Mouse (Mus musculus): ENCODE data around the gene Cdr1.

Cdr1 gene

DNA sequence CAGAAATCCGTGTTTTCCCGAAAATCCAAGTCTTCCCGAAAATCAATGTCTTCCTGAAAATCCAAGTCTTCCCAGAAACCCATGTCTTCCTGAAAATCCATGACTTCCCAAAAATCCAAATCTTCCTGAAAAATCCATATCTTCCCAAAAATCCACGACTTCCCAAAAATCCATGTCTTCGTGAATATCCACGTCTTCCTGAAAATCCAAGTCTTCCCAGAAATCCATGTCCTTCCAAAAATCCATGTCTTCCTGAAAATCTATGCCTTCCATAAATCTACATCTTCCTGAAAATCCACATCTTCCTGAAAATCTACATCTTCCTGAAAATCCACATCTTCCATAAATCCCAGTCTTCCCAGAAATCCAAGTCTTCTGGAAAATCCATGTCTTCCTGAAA is at the start of gene Cdr1:
TSS of gene Cdr1 (minus strand) at position 101 of the 400 bp plus-strand sequence.
- peaks cover 19% of the 10 kb centered on the region; the same call in 1 of the 2 replicates for H3K9me3 ChIP-seq (ENCODE audit: low read length)
- H3K4me1 ChIP-seq (replicated peaks; ENCODE audit: low read depth, low read length), result no peaks in the 10 kb centered on the region
- TF ChIP-seq POU5F1 (IDR thresholded peaks at IDR 0.05; ENCODE audit: borderline replicate concordance, low read length) (no peak), CTCF (conservative IDR thresholded peaks at IDR 0.05; ENCODE audit: low read length) (no peak), NANOG (IDR thresholded peaks at IDR 0.05; ENCODE audit: borderline replicate concordance, low read length) (no peak)
- H3K27me3 ChIP-seq (ENCODE audit: insufficient read depth, low read length), result no peaks in the 10 kb centered on the region
- no peak within 1 kb of the TSS for H3K4me3 ChIP-seq (replicated peaks; ENCODE audit: low read length)
- H3K36me3 ChIP-seq (ENCODE audit: insufficient read depth, low read length), result no peaks in the 10 kb centered on the region

DNA sequence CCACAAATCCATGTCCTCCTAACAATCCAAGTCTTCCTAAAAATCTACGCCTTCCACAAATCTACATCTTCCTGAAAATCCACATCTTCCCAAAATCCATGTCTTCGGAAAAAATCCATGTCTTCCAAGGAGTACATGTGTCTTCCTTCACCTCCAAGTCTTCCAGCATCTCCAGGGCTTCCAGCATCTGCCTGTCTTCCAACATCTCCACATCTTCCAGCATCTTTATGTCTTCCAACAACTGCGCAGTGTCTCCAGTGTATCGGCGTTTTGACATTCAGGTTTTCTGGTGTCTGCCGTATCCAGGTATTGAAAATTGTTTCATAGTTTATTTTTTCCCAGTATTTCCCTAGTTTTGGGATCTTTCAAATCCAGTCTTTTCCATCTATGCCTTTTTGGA is 511 bp upstream of the Cdr1 start:
- no peak overlapping the region for H3K4me3 ChIP-seq (replicated peaks; ENCODE audit: low read length)
- no peaks in the 10 kb centered on the region for H3K27me3 ChIP-seq (ENCODE audit: insufficient read depth, low read length)
- peaks cover 19% of the 10 kb centered on the region; the same call in 1 of the 2 replicates for H3K9me3 ChIP-seq (ENCODE audit: low read length)
- no peak for TF ChIP-seq NANOG (IDR thresholded peaks at IDR 0.05; ENCODE audit: borderline replicate concordance, low read length)
- no peak for TF ChIP-seq POU5F1 (IDR thresholded peaks at IDR 0.05; ENCODE audit: borderline replicate concordance, low read length)
- TF ChIP-seq CTCF (conservative IDR thresholded peaks at IDR 0.05; ENCODE audit: low read length), result no peak
- H3K4me1 ChIP-seq (replicated peaks; ENCODE audit: low read depth, low read length), result no peaks in the 10 kb centered on the region
- no peaks in the 10 kb centered on the region for H3K36me3 ChIP-seq (ENCODE audit: insufficient read depth, low read length)

DNA sequence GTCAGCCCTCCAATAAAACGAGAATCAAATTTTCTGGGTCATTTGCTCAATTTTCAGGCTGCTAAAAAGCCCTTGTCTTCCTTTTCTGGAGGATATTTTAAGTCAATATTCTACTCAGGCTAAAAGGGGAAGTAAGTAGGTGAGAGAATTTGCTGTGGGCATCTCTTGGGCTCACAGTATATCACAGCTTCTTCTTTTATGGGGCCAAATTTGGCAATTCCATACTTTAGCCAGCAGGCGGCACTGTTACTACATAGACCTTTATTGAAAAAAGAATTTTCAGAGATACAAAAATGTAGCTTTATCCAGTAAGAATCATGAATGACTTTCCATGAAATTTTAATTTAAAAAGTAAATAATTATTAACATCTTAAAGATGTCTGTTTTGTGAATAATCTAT is 18.8 kb downstream of the Cdr1 start:
- Histone ChIP-seq H3K36me3 (ENCODE audit: insufficient read depth, low read length) (no peaks in the 10 kb centered on the region), H3K9me3 (ENCODE audit: low read length) (no peaks in the 10 kb centered on the region), H3K4me3 (replicated peaks; ENCODE audit: low read length) (no peak overlapping the region), H3K27me3 (ENCODE audit: insufficient read depth, low read length) (no peaks in the 10 kb centered on the region), H3K4me1 (replicated peaks; ENCODE audit: low read depth, low read length) (no peaks in the 10 kb centered on the region)
- TF ChIP-seq CTCF (conservative IDR thresholded peaks at IDR 0.05; ENCODE audit: low read length) (peak; percentile 78), POU5F1 (IDR thresholded peaks at IDR 0.05; ENCODE audit: borderline replicate concordance, low read length) (no peak)

DNA sequence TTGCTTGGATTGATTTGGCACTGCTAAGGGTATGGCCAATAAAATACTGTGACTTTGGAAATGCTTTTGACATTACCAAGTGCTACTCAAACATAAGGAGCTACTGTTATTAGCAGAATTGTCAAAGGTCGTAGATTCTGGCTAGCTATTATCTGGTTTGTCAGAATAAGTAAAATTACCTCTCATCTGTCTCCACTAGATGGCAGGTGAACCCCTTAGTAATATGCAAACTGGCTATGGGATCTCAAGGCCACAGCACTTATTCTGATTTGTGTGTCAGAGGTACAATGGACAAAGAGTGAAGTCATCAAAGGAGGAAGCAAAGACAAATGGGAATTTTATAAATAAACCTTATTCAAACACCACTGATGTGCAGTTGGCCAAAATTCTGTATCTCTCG is 24.1 kb downstream of the Cdr1 start:
- Histone ChIP-seq H3K4me1 (replicated peaks; ENCODE audit: low read depth, low read length) (no peaks in the 10 kb centered on the region), H3K4me3 (replicated peaks; ENCODE audit: low read length) (no peak overlapping the region)
- no peak for TF ChIP-seq CTCF (conservative IDR thresholded peaks at IDR 0.05; ENCODE audit: low read length)
- TF ChIP-seq NANOG (IDR thresholded peaks at IDR 0.05; ENCODE audit: borderline replicate concordance, low read length), result no peak
- TF ChIP-seq POU5F1 (IDR thresholded peaks at IDR 0.05; ENCODE audit: borderline replicate concordance, low read length), result no peak

DNA sequence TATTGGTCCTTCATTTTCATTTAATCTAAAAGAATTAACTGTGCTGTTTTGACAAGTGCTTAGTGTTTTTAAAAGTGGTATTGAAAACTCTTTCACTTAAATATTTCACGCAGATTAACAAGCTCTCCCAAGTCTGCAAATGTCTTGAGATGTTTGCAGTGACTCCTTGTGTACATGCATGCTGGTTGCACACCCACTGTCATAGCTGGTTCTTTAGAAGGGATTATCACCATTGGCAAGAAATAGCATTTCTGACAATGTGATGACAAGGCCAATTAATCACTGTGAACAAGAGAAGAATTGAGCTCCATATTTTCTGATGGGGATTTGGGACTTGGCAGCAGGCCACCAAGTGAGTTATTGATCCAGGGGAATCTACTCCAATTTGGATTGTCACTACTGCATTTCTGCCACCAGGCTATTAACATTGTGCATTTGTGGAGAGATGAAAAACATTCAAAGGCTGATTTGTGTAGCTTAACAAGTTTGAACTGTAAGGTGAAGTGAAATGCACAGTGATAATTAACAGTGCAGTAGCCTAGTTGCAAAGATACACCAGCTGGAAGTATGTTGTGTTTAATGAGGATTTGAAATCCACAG is 30.6 kb downstream of the Cdr1 start:
- H3K9me3 ChIP-seq (ENCODE audit: low read length), result no peaks in the 10 kb centered on the region
- H3K4me3 ChIP-seq (replicated peaks; ENCODE audit: low read length), result no peak overlapping the region
- no peaks in the 10 kb centered on the region for H3K36me3 ChIP-seq (ENCODE audit: insufficient read depth, low read length)
- no peaks in the 10 kb centered on the region for H3K27me3 ChIP-seq (ENCODE audit: insufficient read depth, low read length)
- TF ChIP-seq POU5F1 (IDR thresholded peaks at IDR 0.05; ENCODE audit: borderline replicate concordance, low read length) (no peak), CTCF (conservative IDR thresholded peaks at IDR 0.05; ENCODE audit: low read length) (no peak), NANOG (IDR thresholded peaks at IDR 0.05; ENCODE audit: borderline replicate concordance, low read length) (no peak)
- H3K4me1 ChIP-seq (replicated peaks; ENCODE audit: low read depth, low read length), result no peaks in the 10 kb centered on the region

More for the DNA sequence above, 24.1 kb downstream of the Cdr1 start:
- no peaks in the 10 kb centered on the region for H3K36me3 ChIP-seq (ENCODE audit: insufficient read depth, low read length)
- no peaks in the 10 kb centered on the region for H3K9me3 ChIP-seq (ENCODE audit: low read length)
- no peaks in the 10 kb centered on the region for H3K27me3 ChIP-seq (ENCODE audit: insufficient read depth, low read length)

DNA sequence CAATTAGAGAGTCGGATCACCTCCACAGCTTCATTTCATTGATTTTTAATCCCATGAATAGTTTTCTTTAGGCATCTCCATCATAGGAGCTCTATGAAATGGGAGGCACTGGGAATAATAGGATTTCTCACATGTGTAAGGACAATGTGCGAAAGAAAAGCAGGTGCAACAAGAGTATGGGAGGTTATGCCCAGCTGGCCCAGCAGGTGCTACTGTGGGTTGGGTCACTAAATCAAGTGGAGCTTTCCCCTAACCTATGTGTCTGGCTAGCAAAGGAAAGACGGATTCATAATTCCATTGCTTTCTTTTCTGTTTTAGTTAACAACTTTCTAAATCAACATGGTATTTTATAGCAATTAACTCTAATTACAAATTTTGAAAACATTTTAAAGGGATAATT is 31.1 kb downstream of the Cdr1 start:
- H3K4me3 ChIP-seq (replicated peaks; ENCODE audit: low read length), result no peak overlapping the region
- no peaks in the 10 kb centered on the region for H3K4me1 ChIP-seq (replicated peaks; ENCODE audit: low read depth, low read length)
- no peaks in the 10 kb centered on the region for H3K36me3 ChIP-seq (ENCODE audit: insufficient read depth, low read length)
- TF ChIP-seq POU5F1 (IDR thresholded peaks at IDR 0.05; ENCODE audit: borderline replicate concordance, low read length), result no peak
- TF ChIP-seq CTCF (conservative IDR thresholded peaks at IDR 0.05; ENCODE audit: low read length), result no peak
- TF ChIP-seq NANOG (IDR thresholded peaks at IDR 0.05; ENCODE audit: borderline replicate concordance, low read length), result no peak
- H3K27me3 ChIP-seq (ENCODE audit: insufficient read depth, low read length), result no peaks in the 10 kb centered on the region
- no peaks in the 10 kb centered on the region for H3K9me3 ChIP-seq (ENCODE audit: low read length)

DNA sequence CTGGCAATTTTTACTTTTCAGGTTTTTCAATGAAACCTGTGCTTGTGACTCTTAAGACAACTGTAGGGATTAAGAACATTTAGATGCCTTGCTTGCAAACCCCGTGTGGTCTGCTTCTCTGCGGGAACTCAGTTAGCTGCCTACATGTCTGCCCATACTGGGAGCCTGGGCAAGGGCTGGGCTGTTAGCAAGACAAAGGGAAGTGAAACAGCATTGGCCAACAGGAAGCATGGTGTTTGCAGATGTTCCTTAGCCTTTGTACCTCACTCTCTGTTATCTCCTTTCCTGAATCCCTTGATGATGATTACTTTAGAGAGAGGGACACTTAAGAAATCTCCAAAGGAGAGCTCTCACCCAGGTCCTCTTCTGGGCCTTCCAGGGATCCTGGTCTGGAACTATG is 38.8 kb downstream of the Cdr1 start:
- TF ChIP-seq NANOG (IDR thresholded peaks at IDR 0.05; ENCODE audit: borderline replicate concordance, low read length) (no peak), POU5F1 (IDR thresholded peaks at IDR 0.05; ENCODE audit: borderline replicate concordance, low read length) (no peak), CTCF (conservative IDR thresholded peaks at IDR 0.05; ENCODE audit: low read length) (no peak)
- no peaks in the 10 kb centered on the region for H3K27me3 ChIP-seq (ENCODE audit: insufficient read depth, low read length)
- no peak overlapping the region for H3K4me3 ChIP-seq (replicated peaks; ENCODE audit: low read length)
- H3K9me3 ChIP-seq (ENCODE audit: low read length), result no peaks in the 10 kb centered on the region
- H3K36me3 ChIP-seq (ENCODE audit: insufficient read depth, low read length), result no peaks in the 10 kb centered on the region
- H3K4me1 ChIP-seq (replicated peaks; ENCODE audit: low read depth, low read length), result no peaks in the 10 kb centered on the region

DNA sequence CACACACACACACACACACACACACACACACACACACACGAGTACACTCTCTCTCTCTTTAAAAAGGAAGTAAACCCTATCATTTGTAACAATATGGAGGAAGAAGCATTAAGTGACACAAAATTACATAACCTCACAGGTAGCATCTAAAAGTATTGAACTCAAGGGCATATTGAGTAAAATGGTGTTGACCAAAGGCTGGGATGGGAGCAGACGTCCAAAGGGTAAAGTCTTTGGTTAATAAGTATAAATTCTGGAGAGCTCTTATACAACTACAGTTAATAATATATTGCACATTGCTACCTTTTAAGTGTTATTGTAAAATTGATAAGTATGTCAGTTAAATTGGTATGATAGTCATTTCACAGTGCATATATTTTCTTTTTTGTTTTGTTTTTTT is 39.9 kb downstream of the Cdr1 start:
- H3K9me3 ChIP-seq (ENCODE audit: low read length), result no peaks in the 10 kb centered on the region
- H3K4me1 ChIP-seq (replicated peaks; ENCODE audit: low read depth, low read length), result no peaks in the 10 kb centered on the region
- H3K27me3 ChIP-seq (ENCODE audit: insufficient read depth, low read length), result no peaks in the 10 kb centered on the region
- TF ChIP-seq POU5F1 (IDR thresholded peaks at IDR 0.05; ENCODE audit: borderline replicate concordance, low read length) (no peak), CTCF (conservative IDR thresholded peaks at IDR 0.05; ENCODE audit: low read length) (no peak), NANOG (IDR thresholded peaks at IDR 0.05; ENCODE audit: borderline replicate concordance, low read length) (no peak)
- H3K4me3 ChIP-seq (replicated peaks; ENCODE audit: low read length), result no peak overlapping the region
- no peaks in the 10 kb centered on the region for H3K36me3 ChIP-seq (ENCODE audit: insufficient read depth, low read length)

DNA sequence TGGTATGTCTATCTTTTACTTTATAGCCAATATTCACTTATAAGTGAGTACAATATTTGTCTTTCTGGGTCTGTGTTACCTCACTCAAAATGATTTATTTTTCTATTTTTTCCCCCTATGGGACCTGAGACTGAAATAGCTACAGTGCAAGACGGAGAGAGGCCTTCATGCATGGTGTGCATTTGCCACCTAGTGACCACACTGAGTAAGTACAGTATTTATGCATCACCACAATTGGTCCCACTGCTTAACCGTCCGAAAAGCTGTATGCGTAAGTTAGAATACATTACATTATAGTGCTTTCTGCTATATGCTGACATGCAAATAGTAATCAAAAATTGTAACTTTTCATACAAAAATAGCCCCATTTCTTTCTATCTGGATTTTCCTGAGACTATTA is 50.8 kb downstream of the Cdr1 start:
- no peaks in the 10 kb centered on the region for H3K4me1 ChIP-seq (replicated peaks; ENCODE audit: low read depth, low read length)
- H3K27me3 ChIP-seq (ENCODE audit: insufficient read depth, low read length), result no peaks in the 10 kb centered on the region
- no peak for TF ChIP-seq POU5F1 (IDR thresholded peaks at IDR 0.05; ENCODE audit: borderline replicate concordance, low read length)
- peak; percentile 35; the same call in 1 of the 2 replicates for TF ChIP-seq CTCF (conservative IDR thresholded peaks at IDR 0.05; ENCODE audit: low read length)
- no peak for TF ChIP-seq NANOG (IDR thresholded peaks at IDR 0.05; ENCODE audit: borderline replicate concordance, low read length)
- no peak overlapping the region for H3K4me3 ChIP-seq (replicated peaks; ENCODE audit: low read length)
- no peaks in the 10 kb centered on the region for H3K36me3 ChIP-seq (ENCODE audit: insufficient read depth, low read length)
- H3K9me3 ChIP-seq (ENCODE audit: low read length), result no peaks in the 10 kb centered on the region
